Mouse (Mus musculus): ENCODE data around the gene Asnsd1. TPM values are rescaled to one million over a fixed set of nuclear protein-coding genes. Genes with fewer than 3 reads are reported as not detected.
"Not testable (repeated sequence)": the region's sequence is repeated elsewhere in the genome, so short reads cannot be mapped to it uniquely, and the experiment has no call there.

Gene Asnsd1
- polyA plus RNA-seq (2016; fragmentation: Nextera tagmentation; extraction: Ambion mirVana) = 88.4 and 94.4 TPM in 2 replicates

DNA sequence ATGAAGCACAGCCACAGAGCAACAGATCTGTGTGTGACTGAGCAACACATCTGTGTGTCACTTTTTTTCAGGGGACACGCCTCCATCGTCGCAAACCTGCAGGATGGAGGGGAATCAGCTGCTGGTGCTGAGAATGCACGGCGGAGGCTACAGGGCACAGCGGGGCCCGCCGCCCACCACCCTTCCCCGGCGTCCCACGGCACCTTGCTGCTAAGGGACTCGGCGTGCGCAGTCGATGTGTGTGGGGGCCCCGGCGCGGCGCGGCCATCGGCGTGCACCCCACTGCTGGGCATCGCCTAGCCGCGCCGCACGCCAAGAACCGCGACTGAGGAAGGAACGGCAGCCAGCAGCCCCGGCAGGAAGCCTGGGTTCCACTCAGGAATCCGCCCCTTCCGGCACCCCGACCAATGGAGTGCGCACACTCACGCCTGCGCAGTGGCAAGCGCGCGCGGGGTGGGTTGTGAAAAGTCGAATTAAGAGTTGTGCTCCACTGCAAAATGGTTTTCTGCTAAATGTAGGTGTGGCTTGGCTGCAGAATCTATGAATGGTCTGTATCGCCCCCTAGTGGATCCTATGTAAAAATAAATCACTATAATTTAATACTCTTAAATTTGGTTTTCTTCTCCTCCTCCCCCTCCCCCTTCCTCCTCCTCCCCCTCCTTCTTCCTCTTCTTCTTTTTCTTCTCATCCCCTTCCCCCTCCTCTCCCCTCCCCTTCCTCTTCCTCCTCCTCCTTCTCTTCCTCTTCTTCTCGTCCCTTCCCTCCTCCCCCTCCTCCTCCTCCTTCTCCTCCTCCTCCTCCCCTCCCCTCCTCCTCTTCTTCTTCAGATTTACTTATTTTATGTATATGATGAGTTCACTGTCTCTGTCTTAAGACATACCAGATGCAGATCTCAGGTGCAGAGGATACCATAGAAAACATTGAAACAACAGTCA, at the start of gene Asnsd1, which contains the start of the genes Asdurf and Gm28551:
Gene Asnsd1, minus strand, starts transcription at position 426 of the 935 bp plus-strand sequence.
Gene Asdurf, minus strand, starts transcription at position 293 of the 935 bp plus-strand sequence.
Gene Gm28551, minus strand, starts transcription at position 341 of the 935 bp plus-strand sequence.
- peak within 1 kb of the TSS; percentile 55 for H3K4me2 ChIP-seq (replicated peaks)
- no peaks in the 10 kb centered on the region for H3K27me3 ChIP-seq
- ATAC-seq (ENCODE audit: low FRiP score, low read depth) = peak; percentile 100
- 0 out of 2 replicates have a peak, but pooled peaks cover 4% of the 10 kb centered on the region for H3K9me3 ChIP-seq
- peak within 1 kb of the TSS; percentile 91 for H3K4me3 ChIP-seq
- peak within 1 kb of the TSS; percentile 88 for H3K27ac ChIP-seq (replicated peaks)
- H3K9ac ChIP-seq (replicated peaks) = peak within 1 kb of the TSS; percentile 91
- H3K4me1 ChIP-seq = peaks cover 8% of the 10 kb centered on the region
- under 1% methylated on average over 44 of the region's 44 CpGs for WGBS
- H3K36me3 ChIP-seq = peaks cover 19% of the 10 kb centered on the region

DNA sequence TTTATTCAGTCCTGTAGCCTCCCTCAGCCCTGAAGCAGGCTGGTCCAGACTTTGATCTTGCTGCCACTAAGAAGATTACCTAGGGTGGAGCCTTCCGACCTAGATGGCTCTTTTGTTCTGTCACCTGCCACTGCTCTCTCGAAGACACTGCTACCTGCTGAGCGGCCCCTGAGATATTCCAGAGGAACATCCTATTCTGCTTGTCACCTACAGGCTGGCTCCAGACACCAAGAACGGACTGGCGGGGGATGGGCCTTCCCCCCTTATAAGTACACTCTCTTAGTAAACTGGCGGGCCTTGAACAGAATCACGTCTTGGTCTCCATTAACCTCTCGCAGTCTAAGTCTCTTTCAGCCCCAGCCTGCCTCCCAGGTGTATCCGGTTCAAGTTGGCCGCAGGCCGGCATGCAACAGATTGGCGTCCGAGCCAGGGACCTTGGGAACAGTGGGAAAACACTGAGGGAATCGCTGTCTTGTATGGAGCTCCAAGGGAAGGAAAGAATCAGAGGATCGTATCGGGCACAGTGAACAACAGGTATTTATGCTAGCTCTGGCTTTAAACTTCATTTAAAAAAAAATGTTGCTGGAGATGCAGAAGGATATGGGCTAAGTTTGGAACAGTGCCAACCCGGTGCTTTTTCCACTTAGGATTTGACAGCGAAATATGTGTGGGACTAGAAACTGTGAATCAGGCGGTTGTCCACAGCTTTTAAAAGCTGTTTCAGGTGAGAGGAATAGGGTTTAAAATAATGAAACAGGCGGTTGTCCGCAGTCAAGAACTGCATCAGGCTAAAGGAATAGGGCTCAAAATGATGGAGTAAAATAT, 41.6 kb upstream of the Asnsd1 start:
- H3K4me1 ChIP-seq; H3K27me3 ChIP-seq; H3K9me3 ChIP-seq; H3K9ac ChIP-seq (replicated peaks); H3K27ac ChIP-seq (replicated peaks); H3K36me3 ChIP-seq; H3K4me3 ChIP-seq; ATAC-seq (ENCODE audit: low FRiP score, low read depth): not testable (repeated sequence)
- WGBS = 37% methylated on average over 21 of the region's 21 CpGs
- 0 out of 2 replicates have a peak overlapping the region, but pooled peaks have one; percentile 17 for H3K4me2 ChIP-seq (replicated peaks)

DNA sequence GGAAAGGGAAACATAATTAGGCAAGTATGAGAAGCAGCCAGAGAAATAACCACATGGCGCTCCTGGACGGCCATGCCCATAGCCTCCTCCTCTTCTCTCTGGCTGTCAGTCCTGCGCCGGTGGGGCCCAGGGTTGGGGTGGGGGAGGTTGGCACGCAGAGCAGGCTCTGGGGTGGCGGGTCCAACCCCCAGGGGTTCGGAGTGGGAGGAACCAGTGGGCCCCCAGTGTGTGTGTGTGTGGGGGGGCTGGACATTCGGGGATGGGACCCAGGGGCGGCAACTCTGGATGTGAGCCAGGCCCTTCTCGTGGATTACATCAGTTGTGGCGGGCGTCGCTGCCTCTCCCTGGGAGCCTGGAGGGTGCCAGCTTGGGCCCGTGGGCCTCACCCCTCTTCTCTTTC, 36.2 kb upstream of the Asnsd1 start:
- ATAC-seq (ENCODE audit: low FRiP score, low read depth) = no peak
- no peak overlapping the region for H3K4me2 ChIP-seq (replicated peaks)
- no peak overlapping the region for H3K4me3 ChIP-seq
- H3K4me1 ChIP-seq = no peaks in the 10 kb centered on the region
- H3K36me3 ChIP-seq = no peaks in the 10 kb centered on the region
- no peaks in the 10 kb centered on the region for H3K27me3 ChIP-seq
- WGBS = 95% methylated on average over 13 of the region's 14 CpGs
- H3K27ac ChIP-seq (replicated peaks) = no peak overlapping the region
- 0 out of 2 replicates have a peak, but pooled peaks cover 5% of the 10 kb centered on the region for H3K9me3 ChIP-seq
- H3K9ac ChIP-seq (replicated peaks) = no peak overlapping the region

DNA sequence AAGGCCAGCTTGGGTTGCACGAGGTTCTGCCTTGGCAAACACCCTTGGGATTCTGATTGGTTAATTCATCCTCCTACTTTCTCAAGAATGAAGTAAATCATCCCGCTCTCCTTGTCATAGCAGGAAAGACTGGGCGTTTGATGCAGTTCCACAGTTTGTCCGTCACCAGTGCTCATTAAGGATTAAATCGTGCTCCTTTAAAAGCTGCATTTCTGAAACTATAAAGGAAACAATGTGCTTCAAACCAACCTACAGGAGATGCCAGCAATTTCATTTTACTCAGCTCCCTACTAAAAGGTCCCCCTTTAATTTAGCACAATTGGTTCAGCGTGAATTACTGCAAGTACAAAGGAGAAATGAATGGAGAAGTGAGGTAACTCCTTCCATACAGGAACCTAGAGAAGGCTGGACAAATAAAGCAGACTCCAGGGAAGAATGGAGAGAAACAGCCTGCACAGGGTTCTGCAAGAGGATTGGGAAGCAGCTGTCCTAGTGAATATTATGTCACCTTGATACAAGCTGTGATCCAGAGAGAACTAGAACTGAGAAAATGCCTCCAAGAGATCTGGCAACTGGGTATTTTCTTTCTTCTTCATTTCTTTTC, 31.6 kb upstream of the Asnsd1 start:
- H3K4me3 ChIP-seq = no peak overlapping the region
- H3K9ac ChIP-seq (replicated peaks) = no peak overlapping the region
- no peaks in the 10 kb centered on the region for H3K4me1 ChIP-seq
- ATAC-seq (ENCODE audit: low FRiP score, low read depth) = no peak
- 82% methylated on average over 6 of the region's 6 CpGs for WGBS
- no peak overlapping the region for H3K27ac ChIP-seq (replicated peaks)
- no peak overlapping the region for H3K4me2 ChIP-seq (replicated peaks)
- H3K27me3 ChIP-seq = no peaks in the 10 kb centered on the region
- no peaks in the 10 kb centered on the region for H3K36me3 ChIP-seq
- H3K9me3 ChIP-seq = 0 out of 2 replicates have a peak, but pooled peaks cover 5% of the 10 kb centered on the region

DNA sequence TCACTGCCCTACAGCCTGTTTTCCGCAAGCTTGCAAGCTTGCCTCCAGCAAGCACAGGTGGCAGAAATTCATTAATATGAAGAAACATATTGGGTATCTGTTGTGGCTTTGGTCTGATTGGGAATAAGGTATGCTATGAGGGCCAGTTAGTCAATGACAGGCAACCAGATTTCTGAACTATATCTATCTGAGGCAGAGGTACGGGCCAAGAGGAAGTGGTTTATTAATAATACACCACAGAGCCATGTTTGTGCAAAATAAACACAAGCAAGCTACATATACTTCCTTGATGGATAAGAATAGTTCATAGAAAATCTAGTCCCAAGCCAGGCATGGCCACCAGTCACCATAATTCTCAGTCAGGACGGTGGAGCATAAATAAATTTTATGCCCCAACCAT, 25.2 kb upstream of the Asnsd1 start:
- no peaks in the 10 kb centered on the region for H3K36me3 ChIP-seq
- no peaks in the 10 kb centered on the region for H3K27me3 ChIP-seq
- no peak overlapping the region for H3K4me2 ChIP-seq (replicated peaks)
- WGBS = 66% methylated on average over 3 of the region's 3 CpGs
- no peak for ATAC-seq (ENCODE audit: low FRiP score, low read depth)
- H3K9ac ChIP-seq (replicated peaks) = no peak overlapping the region
- H3K9me3 ChIP-seq = no peaks in the 10 kb centered on the region
- no peak overlapping the region for H3K27ac ChIP-seq (replicated peaks)
- 0 out of 2 replicates have a peak, but pooled peaks cover 3% of the 10 kb centered on the region for H3K4me1 ChIP-seq
- H3K4me3 ChIP-seq = no peak overlapping the region

DNA sequence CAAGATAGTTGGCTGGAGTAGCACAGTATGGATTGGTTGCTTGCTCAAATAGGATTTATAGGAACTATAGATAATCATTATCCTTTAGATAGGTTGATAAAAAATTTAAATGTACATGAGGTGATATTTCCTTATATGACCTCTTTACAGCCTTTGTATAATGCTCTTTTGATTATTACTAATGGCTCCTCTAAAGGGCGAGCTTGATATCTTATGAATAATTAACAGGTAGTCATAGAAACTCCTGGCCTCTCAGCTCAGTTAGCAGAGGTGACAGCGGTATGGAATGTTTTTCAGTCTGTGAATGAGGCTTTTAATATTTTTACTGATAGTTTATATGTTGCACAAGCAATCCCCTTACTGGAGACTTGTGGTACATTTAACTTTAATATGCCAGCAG, 23.4 kb upstream of the Asnsd1 start:
- H3K36me3 ChIP-seq; H3K9ac ChIP-seq (replicated peaks); H3K4me1 ChIP-seq; H3K27me3 ChIP-seq; H3K27ac ChIP-seq (replicated peaks); H3K4me2 ChIP-seq (replicated peaks); ATAC-seq (ENCODE audit: low FRiP score, low read depth); H3K4me3 ChIP-seq; H3K9me3 ChIP-seq: not testable (repeated sequence)
- WGBS = 89% methylated on average over 2 of the region's 2 CpGs

DNA sequence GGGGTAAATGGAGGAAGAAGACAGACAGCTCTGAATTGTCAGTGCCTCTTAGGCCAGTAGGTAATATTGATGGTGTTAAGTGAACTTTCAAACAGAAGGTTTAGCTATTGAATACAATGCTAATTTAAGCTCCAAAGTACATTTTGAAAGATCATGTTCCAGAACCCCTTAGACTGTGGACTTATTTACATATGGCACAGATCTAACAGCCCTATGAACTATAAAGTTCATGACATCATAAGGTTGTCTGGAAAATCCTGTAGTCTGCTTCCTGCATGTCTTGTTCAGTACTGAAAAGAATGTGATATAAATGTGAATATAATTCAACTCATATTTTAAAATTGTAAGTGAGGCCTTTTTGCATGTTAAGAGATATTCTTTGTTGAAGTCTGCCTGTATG, 6.4 kb upstream of the Asnsd1 start:
- Histone ChIP-seq H3K27ac (replicated peaks) (no peak overlapping the region), H3K9me3 (0 out of 2 replicates have a peak, but pooled peaks cover 4% of the 10 kb centered on the region), H3K4me1 (no peaks in the 10 kb centered on the region), H3K9ac (replicated peaks) (no peak overlapping the region), H3K4me3 (no peak overlapping the region), H3K27me3 (no peaks in the 10 kb centered on the region), H3K4me2 (replicated peaks) (no peak overlapping the region), H3K36me3 (no peaks in the 10 kb centered on the region)
- no peak for ATAC-seq (ENCODE audit: low FRiP score, low read depth)

DNA sequence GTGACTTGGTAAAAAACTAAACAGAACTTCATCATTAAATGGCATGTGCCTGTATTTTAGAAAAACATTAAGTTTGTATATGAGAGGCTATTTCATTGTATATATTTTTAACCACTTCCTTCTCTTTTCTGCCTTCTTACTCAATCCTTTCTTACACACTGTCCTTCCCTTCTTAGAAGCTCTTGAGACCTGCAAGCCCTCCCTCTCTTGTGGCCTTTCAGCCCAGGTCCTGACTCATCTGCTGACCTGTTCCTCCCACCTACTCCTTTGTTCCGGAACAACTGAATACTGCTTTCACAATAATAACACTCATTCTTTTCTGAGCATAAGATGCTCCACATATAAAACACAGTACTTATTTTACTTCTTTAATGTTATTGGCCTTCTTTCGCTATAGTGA, 11.5 kb downstream of the Asnsd1 start:
- peaks cover 12% of the 10 kb centered on the region; the same call in 1 of the 2 replicates for H3K9me3 ChIP-seq
- H3K4me1 ChIP-seq = no peaks in the 10 kb centered on the region
- ATAC-seq (ENCODE audit: low FRiP score, low read depth) = no peak
- no peak overlapping the region for H3K27ac ChIP-seq (replicated peaks)
- WGBS = 95% methylated on average over 2 of the region's 2 CpGs
- no peak overlapping the region for H3K9ac ChIP-seq (replicated peaks)
- H3K4me2 ChIP-seq (replicated peaks) = no peak overlapping the region
- no peak overlapping the region for H3K4me3 ChIP-seq
- peaks cover 49% of the 10 kb centered on the region for H3K36me3 ChIP-seq
- no peaks in the 10 kb centered on the region for H3K27me3 ChIP-seq

DNA sequence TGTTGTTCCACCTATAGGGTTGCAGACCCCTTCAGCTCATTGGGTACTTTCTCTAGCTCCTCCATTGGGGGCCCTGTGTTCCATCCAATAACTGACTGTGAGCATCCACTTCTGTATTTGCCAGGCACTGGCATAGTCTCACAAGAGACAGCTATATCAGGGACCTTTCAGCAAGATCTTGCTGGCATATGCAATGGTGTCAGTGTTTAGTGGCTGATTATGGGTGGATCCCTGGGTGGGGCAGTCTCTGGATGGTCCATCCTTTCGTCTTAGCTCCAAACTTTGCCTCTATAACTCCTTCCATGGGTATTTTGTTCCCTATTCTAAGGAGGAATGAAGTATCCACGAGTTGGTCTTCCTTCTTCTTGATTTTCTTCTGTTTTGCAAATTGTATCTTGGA, 15.1 kb downstream of the Asnsd1 start:
- not testable (repeated sequence) for H3K4me1 ChIP-seq; ATAC-seq (ENCODE audit: low FRiP score, low read depth); H3K9ac ChIP-seq (replicated peaks); H3K4me3 ChIP-seq; H3K4me2 ChIP-seq (replicated peaks); H3K27me3 ChIP-seq; H3K27ac ChIP-seq (replicated peaks)
- peaks cover 22% of the 10 kb centered on the region for H3K36me3 ChIP-seq
- peaks cover 12% of the 10 kb centered on the region for H3K9me3 ChIP-seq
- WGBS = 62% methylated on average over 2 of the region's 2 CpGs

DNA sequence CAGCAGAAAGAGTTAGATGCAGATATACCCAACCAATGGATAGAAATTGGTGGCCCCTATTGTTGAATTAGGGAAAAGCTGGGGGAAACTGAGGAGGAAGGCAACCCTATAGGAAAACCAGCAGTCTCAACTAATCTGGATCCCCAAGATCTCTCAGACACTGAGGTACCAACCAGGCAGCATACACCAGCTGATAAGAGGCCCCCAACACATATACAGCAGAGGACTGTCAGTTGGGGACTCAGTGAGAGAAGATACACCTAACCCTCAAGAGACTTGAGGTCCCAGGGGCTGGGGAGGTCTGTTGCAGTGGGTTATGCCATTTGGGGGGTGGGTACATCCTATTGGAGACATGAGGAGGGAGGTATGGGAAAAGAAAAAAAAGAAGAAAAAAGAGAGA, 17.1 kb downstream of the Asnsd1 start:
- H3K27me3 ChIP-seq = no peaks in the 10 kb centered on the region
- H3K9ac ChIP-seq (replicated peaks) = no peak overlapping the region
- no peak for ATAC-seq (ENCODE audit: low FRiP score, low read depth)
- no peaks in the 10 kb centered on the region for H3K4me1 ChIP-seq
- no peak overlapping the region for H3K27ac ChIP-seq (replicated peaks)
- peaks cover 2% of the 10 kb centered on the region for H3K9me3 ChIP-seq
- H3K4me3 ChIP-seq = no peak overlapping the region
- H3K36me3 ChIP-seq = peaks cover 3% of the 10 kb centered on the region; the same call in 1 of the 2 replicates
- no peak overlapping the region for H3K4me2 ChIP-seq (replicated peaks)

DNA sequence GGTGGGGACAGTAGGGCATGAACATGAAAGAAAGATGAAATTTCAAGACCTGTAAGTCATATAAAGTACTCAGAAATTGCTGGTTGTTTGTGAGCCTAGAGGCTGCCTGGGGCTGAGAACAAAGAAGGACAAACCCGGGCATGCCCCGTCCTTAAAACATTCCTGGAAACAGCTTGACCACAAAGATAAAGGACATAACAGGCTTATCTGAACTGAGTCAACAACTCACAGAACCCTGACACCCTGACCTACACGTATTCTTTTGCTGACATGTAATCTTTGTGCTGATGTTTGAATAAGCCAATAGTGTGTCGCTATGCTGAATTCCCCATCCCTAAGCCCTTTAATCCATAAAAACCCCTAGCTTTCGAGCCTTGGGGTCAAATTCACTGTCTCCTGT, 19.0 kb downstream of the Asnsd1 start:
- H3K9me3 ChIP-seq; H3K4me3 ChIP-seq; H3K4me1 ChIP-seq; ATAC-seq (ENCODE audit: low FRiP score, low read depth); H3K27ac ChIP-seq (replicated peaks); H3K9ac ChIP-seq (replicated peaks); H3K36me3 ChIP-seq; H3K4me2 ChIP-seq (replicated peaks); H3K27me3 ChIP-seq: not testable (repeated sequence)
- 65% methylated on average over 5 of the region's 5 CpGs for WGBS
